Mouse (Mus musculus): Measurements from ENCODE around the gene Tyrp1.

Tyrp1 gene

GRCm38 (mm10) chr4:80895278-80895894 lies 61.5 kb downstream of the Tyrp1 start:
- no peak for DNase-seq (ENCODE audit: low read depth)

Data from naive thymus-derived CD4-positive, alpha-beta T cell, adult 2 months (primary cell).